In genomic region chr7:81057471-81057870, GRCm38 (mm10) we compare ENCODE assay signal across 8 mouse cellular contexts. TPM values are rescaled to one million over a fixed set of nuclear protein-coding genes. Genes with fewer than 3 reads are reported as not detected.
DNase-seq lines count a peak whose midpoint lies in the region; ATAC-seq and TF ChIP-seq lines count a peak whose summit lies in the region.

Alpk3 (plus strand) TSS chr7:81057600.

- H3K9ac ChIP-seq in hindbrain, embryonic 12.5 days = no peak within 1 kb of the TSS
- no peak within 1 kb of the TSS for H3K9ac ChIP-seq in hindbrain, postnatal 0 days (replicated peaks; ENCODE audit: low read length)
- H3K9ac ChIP-seq in heart, embryonic 11.5 days (ENCODE audit: low read depth, low read length) = peak within 1 kb of the TSS; percentile 80
- H3K9ac ChIP-seq in liver, embryonic 11.5 days (ENCODE audit: low read depth, low read length) = peak within 1 kb of the TSS; percentile 54

- H3K27me3 ChIP-seq in hindbrain, embryonic 12.5 days = peaks cover 5% of the 10 kb centered on the region; the same call in 1 of the 2 replicates
- no peaks in the 10 kb centered on the region for H3K27me3 ChIP-seq in hindbrain, postnatal 0 days (ENCODE audit: insufficient read depth, low read length)
- no peaks in the 10 kb centered on the region for H3K27me3 ChIP-seq in heart, embryonic 11.5 days (ENCODE audit: control insufficient read depth, insufficient read depth, low read length)
- no peaks in the 10 kb centered on the region for H3K27me3 ChIP-seq in liver, embryonic 11.5 days (replicated peaks; ENCODE audit: control insufficient read depth, insufficient read depth, low read length)
- H3K27me3 ChIP-seq in thymus, adult 2 months (ENCODE audit: control insufficient read depth, insufficient read depth, low read length) = no peaks in the 10 kb centered on the region

- TF ChIP-seq CTCF in hindbrain, postnatal 0 days (IDR thresholded peaks at IDR 0.05; ENCODE audit: low read depth) = no peak
- no peak for TF ChIP-seq CTCF in left cerebral cortex, adult 2 months (IDR thresholded peaks at IDR 0.05)
- no peak for TF ChIP-seq CTCF in thymus, adult 2 months (IDR thresholded peaks at IDR 0.05; ENCODE audit: borderline replicate concordance, control insufficient read depth, extremely low read depth, insufficient read depth, low read length, poor library complexity)

- peaks cover 3% of the 10 kb centered on the region for H3K4me1 ChIP-seq in hindbrain, embryonic 12.5 days
- H3K4me1 ChIP-seq in hindbrain, postnatal 0 days (ENCODE audit: insufficient read depth, low read length) = no peaks in the 10 kb centered on the region; the same call in 1 of the 2 replicates
- H3K4me1 ChIP-seq in heart, embryonic 11.5 days (ENCODE audit: control insufficient read depth, insufficient read depth, low read length) = peaks cover 41% of the 10 kb centered on the region
- H3K4me1 ChIP-seq in liver, embryonic 11.5 days (replicated peaks; ENCODE audit: control insufficient read depth, insufficient read depth, low read length) = peaks cover 31% of the 10 kb centered on the region
- H3K4me1 ChIP-seq in thymus, adult 2 months (replicated peaks; ENCODE audit: control insufficient read depth, insufficient read depth, low read length) = no peaks in the 10 kb centered on the region

- WGBS in hindbrain, embryonic 12.5 days = 37% methylated on average over 26 of the region's 27 CpGs
- 54% methylated on average over 26 of the region's 27 CpGs for WGBS in hindbrain, postnatal 0 days
- WGBS in heart, embryonic 11.5 days (ENCODE audit: insufficient replicate concordance) = 2% methylated on average over 27 of the region's 27 CpGs
- WGBS in liver, embryonic 11.5 days = 5% methylated on average over 27 of the region's 27 CpGs
- 72% methylated on average over 27 of the region's 27 CpGs for WGBS in thymus, adult 2 months

- intact Hi-C loops in left cerebral cortex, adult 2 months (cut with DNase I) = no loop called here

- H3K9me3 ChIP-seq in hindbrain, embryonic 12.5 days (replicated peaks) = no peaks in the 10 kb centered on the region
- H3K9me3 ChIP-seq in hindbrain, postnatal 0 days (ENCODE audit: low read length) = no peaks in the 10 kb centered on the region
- no peaks in the 10 kb centered on the region for H3K9me3 ChIP-seq in heart, embryonic 11.5 days (replicated peaks; ENCODE audit: control insufficient read depth, low read length)
- no peaks in the 10 kb centered on the region for H3K9me3 ChIP-seq in liver, embryonic 11.5 days (ENCODE audit: control insufficient read depth, low read length)

- no peaks in the 10 kb centered on the region for H3K36me3 ChIP-seq in hindbrain, embryonic 12.5 days
- no peaks in the 10 kb centered on the region for H3K36me3 ChIP-seq in hindbrain, postnatal 0 days (ENCODE audit: insufficient read depth, low read length)
- H3K36me3 ChIP-seq in heart, embryonic 11.5 days (ENCODE audit: control insufficient read depth, insufficient read depth, low read length) = 0 out of 2 replicates have a peak, but pooled peaks cover 3% of the 10 kb centered on the region
- H3K36me3 ChIP-seq in liver, embryonic 11.5 days (ENCODE audit: control insufficient read depth, insufficient read depth, low read length) = no peaks in the 10 kb centered on the region
- no peaks in the 10 kb centered on the region for H3K36me3 ChIP-seq in thymus, adult 2 months (ENCODE audit: control insufficient read depth, insufficient read depth, low read length)

- no peak for TF ChIP-seq POLR2A in thymus, adult 2 months (IDR thresholded peaks at IDR 0.05; ENCODE audit: control insufficient read depth, extremely low read depth, insufficient read depth, low read length, poor library complexity)

- 0 out of 2 replicates have a peak within 1 kb of the TSS, but pooled peaks have one; percentile 8 for H3K4me2 ChIP-seq in hindbrain, embryonic 12.5 days (replicated peaks)
- no peak within 1 kb of the TSS for H3K4me2 ChIP-seq in hindbrain, postnatal 0 days (ENCODE audit: low read depth, low read length)
- H3K4me2 ChIP-seq in heart, embryonic 11.5 days = peak within 1 kb of the TSS; percentile 66
- peak within 1 kb of the TSS; percentile 65 for H3K4me2 ChIP-seq in liver, embryonic 11.5 days

- no peak for DNase-seq in hindbrain, postnatal 0 days (ENCODE audit: low spot score)
- peak; percentile 39 for DNase-seq in ZHBTc4 (ENCODE audit: low read depth, low spot score)
- DNase-seq in liver, embryonic 11.5 days (ENCODE audit: low spot score) = no peak
- DNase-seq in layer of hippocampus, adult 8-10 months (ENCODE audit: low spot score in 2 of 2) = no peak
- DNase-seq in left cerebral cortex, adult 2 months (ENCODE audit: extremely low spot score in 1 of 2, low spot score in 2 of 2) = no peak
- no peak for DNase-seq in thymus, adult 2 months

- no peak for ATAC-seq in hindbrain, embryonic 12.5 days (ENCODE audit: low FRiP score)
- no peak for ATAC-seq in hindbrain, postnatal 0 days
- ATAC-seq in heart, embryonic 11.5 days (replicated peaks; ENCODE audit: insufficient number of reproducible peaks, low FRiP score, low TSS enrichment) = peak; percentile 67
- peak; percentile 69 for ATAC-seq in liver, embryonic 11.5 days (replicated peaks; ENCODE audit: low FRiP score)

- no peak within 1 kb of the TSS for H3K4me3 ChIP-seq in hindbrain, embryonic 12.5 days
- H3K4me3 ChIP-seq in hindbrain, postnatal 0 days (ENCODE audit: low read length) = no peak within 1 kb of the TSS
- peak within 1 kb of the TSS; percentile 50 for H3K4me3 ChIP-seq in heart, embryonic 11.5 days (ENCODE audit: low read depth, low read length)
- H3K4me3 ChIP-seq in liver, embryonic 11.5 days (ENCODE audit: low read depth, low read length) = peak within 1 kb of the TSS; percentile 20
- H3K4me3 ChIP-seq in left cerebral cortex, adult 2 months = no peak within 1 kb of the TSS
- H3K4me3 ChIP-seq in thymus, adult 2 months (ENCODE audit: control insufficient read depth, insufficient read depth, low read length) = no peak within 1 kb of the TSS

- H3K27ac ChIP-seq in hindbrain, embryonic 12.5 days = no peak within 1 kb of the TSS
- H3K27ac ChIP-seq in hindbrain, postnatal 0 days = no peak within 1 kb of the TSS
- H3K27ac ChIP-seq in heart, embryonic 11.5 days (ENCODE audit: low read depth, low read length) = peak within 1 kb of the TSS; percentile 98
- peak within 1 kb of the TSS; percentile 55 for H3K27ac ChIP-seq in liver, embryonic 11.5 days (ENCODE audit: low read depth, low read length)
- H3K27ac ChIP-seq in left cerebral cortex, adult 2 months = no peak within 1 kb of the TSS
- H3K27ac ChIP-seq in thymus, adult 2 months (ENCODE audit: control insufficient read depth, insufficient read depth, low read length) = no peak within 1 kb of the TSS

RNA-seq across cellular contexts. Expression of gene Alpk3, which starts in this region (rescaled TPM):
- 0.15 and 0.61 TPM in 2 replicates for polyA plus RNA-seq in hindbrain, embryonic 12.5 days (2016; fragmentation: Nextera tagmentation; extraction: Ambion mirVana)
- 0.04 and 0.16 TPM in 2 replicates for total RNA-seq in hindbrain, postnatal 0 days (2014; rRNA removed)
- 0.13 and 0.16 TPM in 2 replicates for polyA plus RNA-seq in hindbrain, postnatal 0 days (2015; fragmentation: Nextera tagmentation; extraction: Ambion mirVana)
- polyA plus RNA-seq in heart, embryonic 11.5 days (2014; fragmentation: Nextera tagmentation; extraction: Ambion mirVana) = 22.8 and 24.2 TPM in 2 replicates
- 0.16 and 0.33 TPM in 2 replicates for polyA plus RNA-seq in liver, embryonic 11.5 days (2014; fragmentation: Nextera tagmentation; extraction: Ambion mirVana)
- total RNA-seq in layer of hippocampus, adult 8-10 months (2022) = under 1 TPM; 0.25 to 0.52 (median 0.36) TPM
- under 1 TPM; 0.30 to 0.54 TPM for total RNA-seq in left cerebral cortex, adult 2 months (2021)
- polyA plus RNA-seq in thymus, adult 2 months (2012; rRNA removed) = 0.51 and 1.4 TPM in 2 replicates

Comparison
In these comparisons a context has a peak if more than half of its experiments do, and no peak if none do; other contexts are left out.
1. RNA of gene Alpk3 (polyA plus RNA-seq): 22.8 to 24.2 TPM in heart, embryonic 11.5 days; 0.51 to 1.4 TPM in thymus, adult 2 months, 0.16 to 0.33 TPM in liver, embryonic 11.5 days, 0.13 to 0.16 TPM in hindbrain, postnatal 0 days and 0.15 to 0.61 TPM in hindbrain, embryonic 12.5 days; every median in the first group is over 10 times any median in the second.
2. Peak in ATAC-seq, H3K4me3 ChIP-seq, H3K27ac ChIP-seq, H3K9ac ChIP-seq and H3K4me2 ChIP-seq in liver, embryonic 11.5 days; RNA of the gene not detected or under 1 TPM.